Mouse (Mus musculus): ENCODE data around the gene Apold1. TPM values are rescaled to one million over a fixed set of nuclear protein-coding genes. Genes with fewer than 3 reads are reported as not detected.
A peak's percentile ranks its signal among the peaks of the same experiment; 100 is the strongest.

Apold1 gene
- 1 to 10 TPM; 4.6 to 4.8 TPM for total RNA-seq (2021)
- long read RNA-seq, experiment 1, partial matches to known transcripts, result 5 of 7 reads
- long read RNA-seq, experiment 1, other reads (novel, unspliced or antisense), result 0 of 7 reads
- long read RNA-seq, experiment 2, partial matches to known transcripts, result 0 of 2 reads
- long read RNA-seq, experiment 2, other reads (novel, unspliced or antisense), result 0 of 2 reads

- no peak for DNase-seq (ENCODE audit: low spot score in 2 of 2)
Measured at GRCm38 (mm10) chr6:134981231-134982062, at the start of gene Apold1. TSS of gene Apold1 (plus strand) at chr6:134981718.

- no peak for DNase-seq (ENCODE audit: low spot score in 2 of 2)
Measured at GRCm38 (mm10) chr6:134932486-134933206, 48.9 kb upstream of the Apold1 start.

GRCm38 (mm10) chr6:134933207-134933558 is 48.3 kb upstream of the Apold1 start:
- no peak for DNase-seq (ENCODE audit: low spot score in 2 of 2)

GRCm38 (mm10) chr6:134934305-134934704 is 47.2 kb upstream of the Apold1 start:
- DNase-seq (ENCODE audit: low spot score in 2 of 2), result no peak

GRCm38 (mm10) chr6:134939781-134940180 is 41.7 kb upstream of the Apold1 start:
- no peak for DNase-seq (ENCODE audit: low spot score in 2 of 2)

GRCm38 (mm10) chr6:134943759-134944407 is 37.6 kb upstream of the Apold1 start:
- DNase-seq (ENCODE audit: low spot score in 2 of 2), result no peak

- no peak for DNase-seq (ENCODE audit: low spot score in 2 of 2)
Measured at GRCm38 (mm10) chr6:134946054-134946453, 35.5 kb upstream of the Apold1 start.

GRCm38 (mm10) chr6:134946858-134947257 is 34.7 kb upstream of the Apold1 start:
- DNase-seq (ENCODE audit: low spot score in 2 of 2), result no peak

GRCm38 (mm10) chr6:134947311-134948087 is 34.0 kb upstream of the Apold1 start:
- peak; percentile 43 to 62 for DNase-seq (ENCODE audit: low spot score in 2 of 2)

- no peak for DNase-seq (ENCODE audit: low spot score in 2 of 2)
Measured at GRCm38 (mm10) chr6:134948522-134949061, 32.9 kb upstream of the Apold1 start.

GRCm38 (mm10) chr6:134949241-134949640 is 32.3 kb upstream of the Apold1 start:
- no peak for DNase-seq (ENCODE audit: low spot score in 2 of 2)

GRCm38 (mm10) chr6:134951364-134951763 is 30.2 kb upstream of the Apold1 start:
- DNase-seq (ENCODE audit: low spot score in 2 of 2), result no peak

- DNase-seq (ENCODE audit: low spot score in 2 of 2), result peak in 1 of 2 experiments; percentile 13
Measured at GRCm38 (mm10) chr6:134953976-134954375, 27.5 kb upstream of the Apold1 start.

GRCm38 (mm10) chr6:134956388-134956787 is 25.1 kb upstream of the Apold1 start:
- DNase-seq (ENCODE audit: low spot score in 2 of 2), result no peak

GRCm38 (mm10) chr6:134961286-134961685 is 20.2 kb upstream of the Apold1 start:
- DNase-seq (ENCODE audit: low spot score in 2 of 2), result no peak

GRCm38 (mm10) chr6:134961858-134962517 is 19.5 kb upstream of the Apold1 start:
- DNase-seq (ENCODE audit: low spot score in 2 of 2), result no peak

GRCm38 (mm10) chr6:134962518-134962893 is 19.0 kb upstream of the Apold1 start:
- DNase-seq (ENCODE audit: low spot score in 2 of 2), result no peak

GRCm38 (mm10) chr6:134963910-134964309 is 17.6 kb upstream of the Apold1 start:
- DNase-seq (ENCODE audit: low spot score in 2 of 2), result no peak

GRCm38 (mm10) chr6:134966681-134967080 is 14.8 kb upstream of the Apold1 start:
- no peak for DNase-seq (ENCODE audit: low spot score in 2 of 2)

GRCm38 (mm10) chr6:134968326-134968725 is 13.2 kb upstream of the Apold1 start:
- DNase-seq (ENCODE audit: low spot score in 2 of 2), result no peak

All from left cerebral cortex, adult 18-20 months (tissue).